Mouse (Mus musculus): Measurements from ENCODE around the gene Trim61. TPM values are rescaled to one million over a fixed set of nuclear protein-coding genes. Genes with fewer than 3 reads are reported as not detected.

Gene Trim61
- polyA plus RNA-seq, 1 experiment from 2014 or later, result not detected

Other genes starting within 250 kb of the Trim61 start
- gene Klhl2, start 168.5 kb downstream of the Trim61 start, polyA plus RNA-seq (2015; fragmentation: Nextera tagmentation; extraction: Ambion mirVana), result 43.4 and 43.8 TPM in 2 replicates
- gene Tmem192, start 71.3 kb downstream of the Trim61 start, polyA plus RNA-seq (2015; fragmentation: Nextera tagmentation; extraction: Ambion mirVana), result 25.0 and 26.8 TPM in 2 replicates
- 0.18 and 0.19 TPM in 2 replicates for gene Trim75, start 30.7 kb downstream of the Trim61 start, polyA plus RNA-seq (2015; fragmentation: Nextera tagmentation; extraction: Ambion mirVana)
- not detected in 2 replicates for gene Trim60, start 61 bp upstream of the Trim61 start, polyA plus RNA-seq (2015; fragmentation: Nextera tagmentation; extraction: Ambion mirVana)
- 0.84 and 1.0 TPM in 2 replicates for gene Apela, start 18.8 kb upstream of the Trim61 start, polyA plus RNA-seq (2015; fragmentation: Nextera tagmentation; extraction: Ambion mirVana)
- not detected in 2 replicates for gene Gm10663, start 56.5 kb upstream of the Trim61 start, polyA plus RNA-seq (2015; fragmentation: Nextera tagmentation; extraction: Ambion mirVana)
- 0.14 TPM in 1 of 2 replicates, not detected in the other for gene BC030870, start 111.0 kb upstream of the Trim61 start, polyA plus RNA-seq (2015; fragmentation: Nextera tagmentation; extraction: Ambion mirVana)